Mouse (Mus musculus) lung, embryonic 14.5 days (tissue): Measurements from ENCODE around the gene Chmp4b. TPM values are rescaled to one million over a fixed set of nuclear protein-coding genes. Genes with fewer than 3 reads are reported as not detected.

Experiments
- ATAC-seq: fragments of 200-750 bp; cut with Nextera tagmentation; 2 replicates; pipeline ENCODE4 v1.8.0; 2017; ENCODE audit warnings: mild to moderate bottlenecking, moderate TSS enrichment, moderate library complexity; ENCODE audit not compliant: insufficient read depth
- DNase-seq: peaks from one replicate; pipeline ENCODE4 v3.0.0-alpha.2; 2015
- H3K27ac ChIP-seq: fragments of 300-500 bp; sonication (generic); 2 replicates; pipeline ENCODE4 v1.5.1; 2014; ENCODE audit warnings: low read depth, mild to moderate bottlenecking, moderate library complexity
- H3K27me3 ChIP-seq: fragments of 300-500 bp; sonication (generic); 2 replicates; pipeline ENCODE4 v1.6.1; 2014; ENCODE audit warnings: low read length, control low read depth; ENCODE audit not compliant: insufficient read depth
- H3K36me3 ChIP-seq: fragments of 300-500 bp; sonication (generic); 2 replicates; pipeline ENCODE4 v1.6.1; 2014; ENCODE audit warnings: control low read depth; ENCODE audit not compliant: insufficient read depth
- H3K4me1 ChIP-seq: fragments of 300-500 bp; sonication (generic); 2 replicates; pipeline ENCODE4 v1.6.1; 2014; ENCODE audit warnings: antibody characterized with exemption, control low read depth; ENCODE audit not compliant: insufficient read depth
- H3K4me2 ChIP-seq: fragments of 300-500 bp; sonication (generic); 2 replicates; pipeline ENCODE4 v1.6.1; 2014; ENCODE audit warnings: mild to moderate bottlenecking
- H3K4me3 ChIP-seq: fragments of 300-500 bp; sonication (generic); 2 replicates; pipeline ENCODE4 v1.5.1; 2014; ENCODE audit warnings: low read depth, low read length
- H3K9ac ChIP-seq: fragments of 300-500 bp; sonication (generic); 2 replicates; pipeline ENCODE4 v1.6.1; 2014
- H3K9me3 ChIP-seq: fragments of 300-500 bp; sonication (generic); 2 replicates; pipeline ENCODE4 v1.6.1; 2016; ENCODE audit warnings: low read depth, low read length, control low read depth
- CTCF ChIP-seq: IDR thresholded peaks from 2 replicates; pipeline ENCODE4 v1.5.1; 2016; ENCODE audit warnings: antibody characterized with exemption, low read depth
- WGBS: fragments of 180-500 bp; shearing (Covaris S2); extraction: QIAGEN DNeasy Blood & Tissue Kit; methylation state at CpG from one replicate; pipeline ENCODE4 v1.1.7; 2014; 5-methylcytosine and 5-hydroxymethylcytosine counted together
- polyA plus RNA-seq: library from polyadenylated mRNA; unstranded; fragments of >200 nt; fragmentation: Nextera tagmentation; extraction: Ambion mirVana; gene quantifications from 2 replicates; pipeline ENCODE4 v1.2.1, GENCODE M21; 2014

Chmp4b gene
- polyA plus RNA-seq, 1 experiment from 2014 or later, result 15.0 TPM

GRCm38 (mm10) chr2:154680337-154680736, 28.8 kb downstream of the Chmp4b start:
- H3K9me3 ChIP-seq, result no peaks in the 10 kb centered on the region
- no peaks in the 10 kb centered on the region for H3K27me3 ChIP-seq
- no peak overlapping the region for H3K27ac ChIP-seq
- DNase-seq (no peak), ATAC-seq (no peak)
- peaks cover 15% of the 10 kb centered on the region for H3K4me1 ChIP-seq
- 61% methylated on average over 2 of the region's 2 CpGs for WGBS
- no peak overlapping the region for H3K4me3 ChIP-seq
- no peak overlapping the region for H3K9ac ChIP-seq
- H3K36me3 ChIP-seq, result no peaks in the 10 kb centered on the region
- H3K4me2 ChIP-seq, result no peak overlapping the region
- TF ChIP-seq CTCF, result no peak

GRCm38 (mm10) chr2:154680941-154681340, 29.4 kb downstream of the Chmp4b start:
- no peak overlapping the region for H3K4me2 ChIP-seq
- no peaks in the 10 kb centered on the region for H3K36me3 ChIP-seq
- TF ChIP-seq CTCF, result no peak
- DNase-seq, result no peak
- H3K27ac ChIP-seq, result no peak overlapping the region
- H3K27me3 ChIP-seq, result no peaks in the 10 kb centered on the region
- no peak overlapping the region for H3K9ac ChIP-seq
- 87% methylated on average over 6 of the region's 6 CpGs for WGBS
- peaks cover 15% of the 10 kb centered on the region for H3K4me1 ChIP-seq
- ATAC-seq, result no peak
- no peaks in the 10 kb centered on the region for H3K9me3 ChIP-seq
- H3K4me3 ChIP-seq, result no peak overlapping the region

- no peak for DNase-seq
- H3K36me3 ChIP-seq, result no peaks in the 10 kb centered on the region
- no peak overlapping the region for H3K9ac ChIP-seq
- TF ChIP-seq CTCF, result no peak
- H3K4me2 ChIP-seq, result no peak overlapping the region
- H3K4me1 ChIP-seq, result peaks cover 3% of the 10 kb centered on the region; the same call in 1 of the 2 replicates
- H3K27me3 ChIP-seq, result no peaks in the 10 kb centered on the region
- no peaks in the 10 kb centered on the region for H3K9me3 ChIP-seq
- H3K27ac ChIP-seq, result 0 out of 2 replicates have a peak overlapping the region, but pooled peaks have one; percentile 18
- 59% methylated on average over 1 of the region's 1 CpGs for WGBS
- ATAC-seq, result no peak
- no peak overlapping the region for H3K4me3 ChIP-seq
Observed at GRCm38 (mm10) chr2:154682712-154683111, 31.2 kb downstream of the Chmp4b start.

GRCm38 (mm10) chr2:154684901-154685470, 33.5 kb downstream of the Chmp4b start:
- WGBS, result 95% methylated on average over 7 of the region's 7 CpGs
- DNase-seq, result no peak

GRCm38 (mm10) chr2:154685772-154686171, 34.3 kb downstream of the Chmp4b start:
- Histone ChIP-seq H3K36me3 (peaks cover 12% of the 10 kb centered on the region), H3K9me3 (no peaks in the 10 kb centered on the region), H3K4me2 (no peak overlapping the region), H3K27me3 (no peaks in the 10 kb centered on the region), H3K4me1 (no peaks in the 10 kb centered on the region), H3K27ac (no peak overlapping the region), H3K9ac (no peak overlapping the region), H3K4me3 (no peak overlapping the region)
- WGBS, result 79% methylated on average over 3 of the region's 3 CpGs
- ATAC-seq (no peak), DNase-seq (no peak)
- no peak for TF ChIP-seq CTCF

More at GRCm38 (mm10) chr2:154684901-154685470, 33.5 kb downstream of the Chmp4b start:
- Histone ChIP-seq H3K4me1 (no peaks in the 10 kb centered on the region), H3K27ac (no peak overlapping the region), H3K9ac (no peak overlapping the region), H3K4me2 (no peak overlapping the region), H3K4me3 (no peak overlapping the region), H3K36me3 (peaks cover 6% of the 10 kb centered on the region), H3K9me3 (no peaks in the 10 kb centered on the region), H3K27me3 (no peaks in the 10 kb centered on the region)
- no peak for TF ChIP-seq CTCF
- no peak for ATAC-seq

- TF ChIP-seq CTCF, result no peak
- H3K4me1 ChIP-seq, result no peaks in the 10 kb centered on the region
- H3K9me3 ChIP-seq, result no peaks in the 10 kb centered on the region
- no peak for ATAC-seq
- H3K4me2 ChIP-seq, result no peak overlapping the region
- H3K27me3 ChIP-seq, result no peaks in the 10 kb centered on the region
- H3K4me3 ChIP-seq, result no peak overlapping the region
- H3K9ac ChIP-seq, result no peak overlapping the region
- no peak overlapping the region for H3K27ac ChIP-seq
- no peak for DNase-seq
- H3K36me3 ChIP-seq, result peaks cover 20% of the 10 kb centered on the region
- WGBS, result 86% methylated on average over 3 of the region's 3 CpGs
Observed at GRCm38 (mm10) chr2:154686819-154687218, 35.3 kb downstream of the Chmp4b start.

GRCm38 (mm10) chr2:154689391-154689790, 37.9 kb downstream of the Chmp4b start:
- Histone ChIP-seq H3K4me2 (no peak overlapping the region), H3K9ac (no peak overlapping the region), H3K4me3 (no peak overlapping the region), H3K4me1 (no peaks in the 10 kb centered on the region), H3K27me3 (no peaks in the 10 kb centered on the region), H3K27ac (no peak overlapping the region), H3K9me3 (no peaks in the 10 kb centered on the region), H3K36me3 (peaks cover 43% of the 10 kb centered on the region)
- ATAC-seq, result no peak
- peak; percentile 37 for DNase-seq
- WGBS, result 69% methylated on average over 14 of the region's 14 CpGs
- TF ChIP-seq CTCF, result no peak
